Mouse (Mus musculus) brain, embryonic 14.5 days (tissue): ENCODE results near the gene Kctd19.

Experiments used
- CTCF ChIP-seq: fragments of 200-500 bp; IDR thresholded peaks from 2 replicates; pipeline ENCODE4 v1.5.1; 2012; ENCODE audit warnings: inconsistent platforms, mild to moderate bottlenecking, moderate library complexity, borderline replicate concordance; ENCODE audit not compliant: insufficient read depth, insufficient read length; ENCODE audit errors: extremely low read depth
- POLR2A ChIP-seq: fragments of 200-500 bp; IDR thresholded peaks from 2 replicates; pipeline ENCODE4 v1.6.1; 2012; ENCODE audit warnings: mild to moderate bottlenecking, inconsistent platforms, borderline replicate concordance; ENCODE audit not compliant: poor library complexity, insufficient read depth, insufficient read length, severe bottlenecking; ENCODE audit errors: extremely low read depth

- TF ChIP-seq CTCF: no peak
- no peak for TF ChIP-seq POLR2A
Observed at GRCm38 (mm10) chr8:105422006-105422405, 8.7 kb upstream of the Kctd19 start.
